Mouse (Mus musculus) megakaryocyte, embryonic 14.5 days (primary cell): Measurements from ENCODE around the gene 1700017B05Rik.

Source experiments
- FLI1 ChIP-seq: IDR thresholded peaks from 2 replicates; pipeline ENCODE4 v1.6.1; 2012; ENCODE audit warnings: low read length, inconsistent platforms, mixed read lengths
- GATA1 ChIP-seq: IDR thresholded peaks from 3 replicates; pipeline ENCODE4 v1.6.1; 2012; ENCODE audit warnings: mixed read lengths, low read length, inconsistent platforms, borderline replicate concordance

DNA sequence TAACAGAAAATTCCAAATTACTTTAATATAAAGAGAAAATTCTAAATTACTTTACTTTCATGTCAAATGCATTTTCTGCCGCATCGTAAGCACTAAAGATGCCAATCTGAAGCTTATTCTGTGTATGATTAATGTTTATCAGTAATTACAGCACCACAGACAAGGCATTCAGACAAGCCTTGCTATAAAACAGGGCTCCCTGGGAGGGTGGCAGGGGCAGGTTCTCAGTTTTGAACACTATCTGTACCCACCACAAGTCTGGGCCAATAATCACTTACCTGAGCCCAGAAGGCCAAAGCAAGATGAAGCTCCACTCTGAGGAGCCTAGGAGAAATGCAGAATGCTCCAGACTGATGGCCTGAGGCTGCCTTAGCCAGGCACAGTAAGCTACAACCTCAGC is 35.5 kb upstream of the 1700017B05Rik start:
- TF ChIP-seq GATA1 (no peak), FLI1 (no peak)
